Mouse (Mus musculus) forebrain, postnatal 0 days (tissue): ENCODE measurements at regions not wholly inside any gene's neighbourhood (a gene's known extent, or its start where the extent isn't known, plus 50 kb on each side); places are given as distances from the start of the nearest gene placed in this dataset.

Experiments
- ATAC-seq: fragments of 200-750 bp; cut with Nextera tagmentation; 2 replicates; pipeline ENCODE4 v1.8.0; 2017; ENCODE audit warnings: mild to moderate bottlenecking, moderate library complexity
- DNase-seq: peaks from one replicate; pipeline ENCODE4 v3.0.0-alpha.2; 2015
- H3K27ac ChIP-seq: fragments of 300-500 bp; sonication (generic); 2 replicates; pipeline ENCODE4 v1.5.1; 2014; ENCODE audit warnings: low read depth, mild to moderate bottlenecking, antibody characterized with exemption, low read length, moderate library complexity, mixed read lengths
- H3K27me3 ChIP-seq: fragments of 300-500 bp; sonication (generic); 2 replicates; pipeline ENCODE4 v1.6.1; 2014; ENCODE audit warnings: mild to moderate bottlenecking, low read length, mixed read lengths; ENCODE audit not compliant: insufficient read depth
- H3K36me3 ChIP-seq: fragments of 300-500 bp; sonication (generic); 2 replicates; pipeline ENCODE4 v1.6.1; 2014; ENCODE audit warnings: mild to moderate bottlenecking, moderate library complexity; ENCODE audit not compliant: insufficient read depth
- H3K4me1 ChIP-seq: fragments of 300-500 bp; sonication (generic); 2 replicates; pipeline ENCODE4 v1.6.1; 2014; ENCODE audit warnings: antibody characterized with exemption; ENCODE audit not compliant: insufficient read depth
- H3K4me2 ChIP-seq: fragments of 300-500 bp; sonication (generic); 2 replicates; pipeline ENCODE4 v1.6.1; 2014; ENCODE audit warnings: low read depth, mild to moderate bottlenecking, moderate library complexity
- H3K4me3 ChIP-seq: fragments of 300-500 bp; sonication (generic); 2 replicates; pipeline ENCODE4 v1.5.1; 2014; ENCODE audit warnings: low read depth, low read length, mixed read lengths
- H3K9ac ChIP-seq: fragments of 300-500 bp; sonication (generic); 2 replicates; pipeline ENCODE4 v1.6.1; 2014; ENCODE audit warnings: mild to moderate bottlenecking
- H3K9me3 ChIP-seq: fragments of 300-500 bp; sonication (generic); 2 replicates; pipeline ENCODE4 v1.6.1; 2016; ENCODE audit warnings: low read length
- CTCF ChIP-seq: sonication (generic); IDR thresholded peaks from 2 replicates; pipeline ENCODE4 v1.5.1; 2016; ENCODE audit warnings: antibody characterized with exemption, control low read depth, low read depth
- WGBS: fragments of 180-500 bp; shearing (Covaris S2); extraction: QIAGEN DNeasy Blood & Tissue Kit; methylation state at CpG from one replicate; pipeline ENCODE4 v1.1.7; 2014; 5-methylcytosine and 5-hydroxymethylcytosine counted together

GRCm38 (mm10) chr13:35463231-35463630 lies 196.4 kb upstream of the Cdyl start:
- DNase-seq = no peak
- Histone ChIP-seq H3K4me3 (no peak overlapping the region), H3K9me3 (no peaks in the 10 kb centered on the region), H3K4me2 (no peak overlapping the region), H3K4me1 (no peaks in the 10 kb centered on the region), H3K27ac (no peak overlapping the region), H3K36me3 (no peaks in the 10 kb centered on the region), H3K27me3 (no peaks in the 10 kb centered on the region; the same call in 1 of the 2 replicates), H3K9ac (no peak overlapping the region)
- ATAC-seq = no peak
- 80% methylated on average over 1 of the region's 1 CpGs for WGBS
- TF ChIP-seq CTCF = no peak

GRCm38 (mm10) chr13:35463850-35464249 lies 195.8 kb upstream of the Cdyl start:
- Histone ChIP-seq H3K9ac (no peak overlapping the region), H3K27me3 (no peaks in the 10 kb centered on the region; the same call in 1 of the 2 replicates), H3K9me3 (no peaks in the 10 kb centered on the region), H3K36me3 (no peaks in the 10 kb centered on the region), H3K27ac (no peak overlapping the region), H3K4me1 (no peaks in the 10 kb centered on the region), H3K4me3 (no peak overlapping the region), H3K4me2 (no peak overlapping the region)
- ATAC-seq = no peak
- 70% methylated on average over 2 of the region's 2 CpGs for WGBS
- no peak for TF ChIP-seq CTCF
- DNase-seq = no peak

- Histone ChIP-seq H3K4me3 (no peak overlapping the region), H3K36me3 (no peaks in the 10 kb centered on the region), H3K27ac (no peak overlapping the region), H3K4me1 (no peaks in the 10 kb centered on the region), H3K9ac (no peak overlapping the region), H3K4me2 (no peak overlapping the region), H3K9me3 (no peaks in the 10 kb centered on the region), H3K27me3 (no peaks in the 10 kb centered on the region; the same call in 1 of the 2 replicates)
- no peak for TF ChIP-seq CTCF
- DNase-seq = peak; percentile 88
- 30% methylated on average over 11 of the region's 11 CpGs for WGBS
- peak; percentile 82 for ATAC-seq
These were observed 190.1 kb upstream of the Cdyl start for GRCm38 (mm10) chr13:35469361-35470198.

GRCm38 (mm10) chr13:35478226-35478625 lies 181.4 kb upstream of the Cdyl start:
- H3K4me1 ChIP-seq = no peaks in the 10 kb centered on the region
- ATAC-seq (no peak), DNase-seq (no peak)
- H3K27me3 ChIP-seq = no peaks in the 10 kb centered on the region
- 93% methylated on average over 2 of the region's 2 CpGs for WGBS
- no peak for TF ChIP-seq CTCF
- H3K9ac ChIP-seq = no peak overlapping the region
- H3K36me3 ChIP-seq = no peaks in the 10 kb centered on the region
- H3K27ac ChIP-seq = no peak overlapping the region
- no peak overlapping the region for H3K4me2 ChIP-seq
- no peaks in the 10 kb centered on the region for H3K9me3 ChIP-seq
- H3K4me3 ChIP-seq = no peak overlapping the region

GRCm38 (mm10) chr13:35482340-35482739 lies 177.3 kb upstream of the Cdyl start:
- DNase-seq (no peak), ATAC-seq (no peak)
- TF ChIP-seq CTCF = no peak
- Histone ChIP-seq H3K27me3 (no peaks in the 10 kb centered on the region), H3K9me3 (no peaks in the 10 kb centered on the region), H3K4me3 (no peak overlapping the region), H3K4me2 (no peak overlapping the region), H3K27ac (no peak overlapping the region), H3K36me3 (no peaks in the 10 kb centered on the region), H3K4me1 (no peaks in the 10 kb centered on the region), H3K9ac (no peak overlapping the region)
- 90% methylated on average over 4 of the region's 4 CpGs for WGBS

GRCm38 (mm10) chr13:35486125-35486524 lies 173.5 kb upstream of the Cdyl start:
- no peak overlapping the region for H3K9ac ChIP-seq
- H3K36me3 ChIP-seq = no peaks in the 10 kb centered on the region
- H3K27ac ChIP-seq = no peak overlapping the region
- 74% methylated on average over 4 of the region's 4 CpGs for WGBS
- no peaks in the 10 kb centered on the region for H3K9me3 ChIP-seq
- H3K4me3 ChIP-seq = no peak overlapping the region
- no peak for DNase-seq
- no peak overlapping the region for H3K4me2 ChIP-seq
- ATAC-seq = peak; percentile 25
- no peaks in the 10 kb centered on the region for H3K4me1 ChIP-seq
- no peak for TF ChIP-seq CTCF
- H3K27me3 ChIP-seq = no peaks in the 10 kb centered on the region

GRCm38 (mm10) chr13:35499776-35500175 lies 159.9 kb upstream of the Cdyl start:
- Histone ChIP-seq H3K36me3 (no peaks in the 10 kb centered on the region), H3K27me3 (no peaks in the 10 kb centered on the region), H3K4me3 (no peak overlapping the region), H3K4me1 (peaks cover 6% of the 10 kb centered on the region), H3K9ac (no peak overlapping the region), H3K27ac (no peak overlapping the region), H3K9me3 (no peaks in the 10 kb centered on the region), H3K4me2 (no peak overlapping the region)
- WGBS = 82% methylated on average over 2 of the region's 2 CpGs
- ATAC-seq (no peak), DNase-seq (no peak)
- TF ChIP-seq CTCF = no peak
